Mouse (Mus musculus) heart, postnatal 0 days (tissue): ENCODE data around the gene Ipo7. TPM values are rescaled to one million over a fixed set of nuclear protein-coding genes. Genes with fewer than 3 reads are reported as not detected.

ENCODE experiments used
- ATAC-seq: fragments of 200-750 bp; cut with Nextera tagmentation; 2 replicates; pipeline ENCODE4 v1.8.0; 2017; ENCODE audit warnings: low read depth, moderate number of reproducible peaks, moderate library complexity; ENCODE audit not compliant: insufficient read depth
- DNase-seq: peaks from one replicate; pipeline ENCODE4 v3.0.0-alpha.2; 2016; ENCODE audit warnings: low spot score
- H3K27ac ChIP-seq: fragments of 300-500 bp; sonication (generic); 2 replicates; pipeline ENCODE4 v1.5.1; 2014; ENCODE audit warnings: low read depth, mild to moderate bottlenecking
- H3K27me3 ChIP-seq: fragments of 300-500 bp; sonication (generic); 2 replicates; pipeline ENCODE4 v1.6.1; 2014; ENCODE audit warnings: low read length, mixed read lengths; ENCODE audit not compliant: control insufficient read depth, insufficient read depth
- H3K36me3 ChIP-seq: fragments of 300-500 bp; sonication (generic); replicated peaks from 2 replicates; pipeline ENCODE4 v1.6.1; 2014; ENCODE audit warnings: low read length, mixed read lengths; ENCODE audit not compliant: control insufficient read depth, insufficient read depth
- H3K4me1 ChIP-seq: fragments of 300-500 bp; sonication (generic); 2 replicates; pipeline ENCODE4 v1.6.1; 2014; ENCODE audit warnings: antibody characterized with exemption; ENCODE audit not compliant: control insufficient read depth, insufficient read depth
- H3K4me2 ChIP-seq: fragments of 300-500 bp; sonication (generic); 2 replicates; pipeline ENCODE4 v1.6.1; 2014; ENCODE audit warnings: low read depth, mild to moderate bottlenecking, low read length, moderate library complexity
- H3K4me3 ChIP-seq: fragments of 300-500 bp; sonication (generic); 2 replicates; pipeline ENCODE4 v1.5.1; 2014; ENCODE audit warnings: low read depth, low read length
- H3K9ac ChIP-seq: fragments of 300-500 bp; sonication (generic); replicated peaks from 2 replicates; pipeline ENCODE4 v1.6.1; 2014; ENCODE audit warnings: low read depth, low read length, mixed read lengths
- H3K9me3 ChIP-seq: fragments of 300-500 bp; sonication (generic); replicated peaks from 2 replicates; pipeline ENCODE4 v1.6.1; 2016; ENCODE audit warnings: low read length; ENCODE audit not compliant: control insufficient read depth
- CTCF ChIP-seq: IDR thresholded peaks from 2 replicates; pipeline ENCODE4 v1.5.1; 2016; ENCODE audit warnings: antibody characterized with exemption, control low read depth, low read depth
- EP300 ChIP-seq: IDR thresholded peaks from 2 replicates; pipeline ENCODE4 v1.6.1; 2016; ENCODE audit warnings: antibody characterized with exemption, low read depth
- WGBS: fragments of 180-500 bp; shearing (Covaris S2); extraction: QIAGEN DNeasy Blood & Tissue Kit; methylation state at CpG from one replicate; pipeline ENCODE4 v1.1.7; 2014; 5-methylcytosine and 5-hydroxymethylcytosine counted together
- polyA plus RNA-seq: library from polyadenylated mRNA; unstranded; fragments of >200 nt; fragmentation: Nextera tagmentation; extraction: Ambion mirVana; gene quantifications from 2 replicates; pipeline ENCODE4 v1.2.1, GENCODE M21; 2015
- total RNA-seq: library from RNA; depleted of rRNA; stranded (reverse); fragments of >200 nt; gene quantifications from 2 replicates; pipeline ENCODE4 v1.2.3, GENCODE M21; 2014; ENCODE audit warnings: low replicate concordance

Gene Ipo7
- total and polyA plus RNA-seq, 2 experiments from 2014 or later, result 24.3 to 72.6 TPM

GRCm38 (mm10) chr7:110078168-110078567 lies 60.1 kb downstream of the Ipo7 start:
- Histone ChIP-seq H3K9ac (no peak overlapping the region), H3K4me1 (no peaks in the 10 kb centered on the region), H3K36me3 (peaks cover 95% of the 10 kb centered on the region), H3K27me3 (no peaks in the 10 kb centered on the region), H3K9me3 (no peaks in the 10 kb centered on the region), H3K4me2 (no peak overlapping the region), H3K27ac (no peak overlapping the region), H3K4me3 (no peak overlapping the region)
- no peak for TF ChIP-seq CTCF
- TF ChIP-seq EP300, result no peak
- DNase-seq (no peak), ATAC-seq (no peak)
- 86% methylated on average over 5 of the region's 5 CpGs for whole genome bisulfite sequencing

- peak; percentile 81 for DNase-seq
- no peak overlapping the region for H3K4me3 ChIP-seq
- TF ChIP-seq EP300 (no peak), CTCF (peak; percentile 75)
- H3K27me3 ChIP-seq, result no peaks in the 10 kb centered on the region
- H3K36me3 ChIP-seq, result peaks cover 96% of the 10 kb centered on the region
- no peaks in the 10 kb centered on the region for H3K9me3 ChIP-seq
- no peak overlapping the region for H3K4me2 ChIP-seq
- WGBS, result 60% methylated on average over 13 of the region's 13 CpGs
- H3K4me1 ChIP-seq, result no peaks in the 10 kb centered on the region
- no peak overlapping the region for H3K9ac ChIP-seq
- no peak overlapping the region for H3K27ac ChIP-seq
- peak; percentile 58; the same call in 1 of the 2 replicates for ATAC-seq
Observed at GRCm38 (mm10) chr7:110083386-110084165, 65.5 kb downstream of the Ipo7 start.

GRCm38 (mm10) chr7:110085217-110085616 lies 67.1 kb downstream of the Ipo7 start:
- DNase-seq (no peak), ATAC-seq (no peak)
- TF ChIP-seq EP300 (no peak), CTCF (no peak)
- Histone ChIP-seq H3K27ac (no peak overlapping the region), H3K27me3 (no peaks in the 10 kb centered on the region), H3K9ac (no peak overlapping the region), H3K4me3 (no peak overlapping the region), H3K4me1 (no peaks in the 10 kb centered on the region), H3K36me3 (peaks cover 96% of the 10 kb centered on the region), H3K9me3 (no peaks in the 10 kb centered on the region), H3K4me2 (no peak overlapping the region)

GRCm38 (mm10) chr7:110087914-110088313 lies 69.8 kb downstream of the Ipo7 start:
- no peak for TF ChIP-seq EP300
- TF ChIP-seq CTCF, result no peak
- 64% methylated on average over 4 of the region's 4 CpGs for WGBS
- peaks cover 95% of the 10 kb centered on the region for H3K36me3 ChIP-seq
- no peaks in the 10 kb centered on the region for H3K9me3 ChIP-seq
- H3K4me3 ChIP-seq, result no peak overlapping the region
- H3K4me2 ChIP-seq, result no peak overlapping the region
- no peaks in the 10 kb centered on the region for H3K27me3 ChIP-seq
- DNase-seq (no peak), ATAC-seq (no peak)
- H3K27ac ChIP-seq, result no peak overlapping the region
- no peak overlapping the region for H3K9ac ChIP-seq
- no peaks in the 10 kb centered on the region for H3K4me1 ChIP-seq

GRCm38 (mm10) chr7:110091670-110092069 lies 73.6 kb downstream of the Ipo7 start:
- Histone ChIP-seq H3K27me3 (no peaks in the 10 kb centered on the region), H3K4me3 (no peak overlapping the region), H3K9ac (no peak overlapping the region), H3K27ac (no peak overlapping the region), H3K4me2 (no peak overlapping the region), H3K9me3 (no peaks in the 10 kb centered on the region), H3K36me3 (peaks cover 92% of the 10 kb centered on the region), H3K4me1 (no peaks in the 10 kb centered on the region)
- DNase-seq (no peak), ATAC-seq (no peak)
- WGBS, result 86% methylated on average over 7 of the region's 7 CpGs
- TF ChIP-seq CTCF, result no peak
- TF ChIP-seq EP300, result no peak

- Histone ChIP-seq H3K9me3 (no peaks in the 10 kb centered on the region), H3K4me2 (no peak overlapping the region), H3K4me1 (no peaks in the 10 kb centered on the region; the same call in 1 of the 2 replicates), H3K36me3 (peaks cover 48% of the 10 kb centered on the region), H3K9ac (no peak overlapping the region), H3K27ac (no peak overlapping the region), H3K27me3 (no peaks in the 10 kb centered on the region), H3K4me3 (no peak overlapping the region)
- DNase-seq (no peak), ATAC-seq (no peak)
- no peak for TF ChIP-seq CTCF
- TF ChIP-seq EP300, result no peak
- WGBS, result 81% methylated on average over 4 of the region's 4 CpGs
Observed at GRCm38 (mm10) chr7:110096332-110096731, 78.3 kb downstream of the Ipo7 start.
